Mouse (Mus musculus): ENCODE measurements around the gene Ugcg. TPM values are rescaled to one million over a fixed set of nuclear protein-coding genes. Genes with fewer than 3 reads are reported as not detected.

Ugcg gene
- polyA plus RNA-seq (2014; fragmentation: Illumina TruSeq; extraction: RNeasy Lipid Tissue Mini Kit (QIAGEN cat#74804); ENCODE audit: low read depth, low replicate concordance): 17.7 TPM

GRCm38 (mm10) chr4:59188802-59189545 lies at the start of gene Ugcg:
TSS of gene Ugcg (plus strand) at chr4:59189257.

Other genes starting within 250 kb of the Ugcg start
- gene Zkscan16, start 245.6 kb upstream of the Ugcg start, polyA plus RNA-seq (2014; fragmentation: Illumina TruSeq; extraction: RNeasy Lipid Tissue Mini Kit (QIAGEN cat#74804); ENCODE audit: low read depth, low replicate concordance): not detected
- gene Ptgr1, start 202.1 kb upstream of the Ugcg start, polyA plus RNA-seq (2014; fragmentation: Illumina TruSeq; extraction: RNeasy Lipid Tissue Mini Kit (QIAGEN cat#74804); ENCODE audit: low read depth, low replicate concordance): 3.7 TPM
- gene Dnajc25, start 194.2 kb upstream of the Ugcg start, polyA plus RNA-seq (2014; fragmentation: Illumina TruSeq; extraction: RNeasy Lipid Tissue Mini Kit (QIAGEN cat#74804); ENCODE audit: low read depth, low replicate concordance): 24.3 TPM
- not detected for gene Gm20503, start 186.0 kb upstream of the Ugcg start, polyA plus RNA-seq (2014; fragmentation: Illumina TruSeq; extraction: RNeasy Lipid Tissue Mini Kit (QIAGEN cat#74804); ENCODE audit: low read depth, low replicate concordance)
- 36.7 TPM for gene Gng10, start 154.2 kb upstream of the Ugcg start, polyA plus RNA-seq (2014; fragmentation: Illumina TruSeq; extraction: RNeasy Lipid Tissue Mini Kit (QIAGEN cat#74804); ENCODE audit: low read depth, low replicate concordance)
- gene AI481877, start 50.3 kb upstream of the Ugcg start, polyA plus RNA-seq (2014; fragmentation: Illumina TruSeq; extraction: RNeasy Lipid Tissue Mini Kit (QIAGEN cat#74804); ENCODE audit: low read depth, low replicate concordance): not detected
- gene Susd1, start 249.4 kb downstream of the Ugcg start, polyA plus RNA-seq (2014; fragmentation: Illumina TruSeq; extraction: RNeasy Lipid Tissue Mini Kit (QIAGEN cat#74804); ENCODE audit: low read depth, low replicate concordance): 13.7 TPM